Mouse (Mus musculus) left cerebral cortex, postnatal 4 days (tissue): ENCODE data around the gene Cry2. TPM values are rescaled to one million over a fixed set of nuclear protein-coding genes. Genes with fewer than 3 reads are reported as not detected.

Experiments used
- DNase-seq: peaks from one replicate; pipeline ENCODE4 v3.0.0-alpha.2; 2022
- intact Hi-C: fragments of 180-260 bp; cut with DNase I; formaldehyde crosslinking; loops from one replicate; pipeline ENCODE4 v1.15.1; 2025
- microRNA-seq: library from miRNA; unstranded; fragments of <30 nt; microRNA quantifications from one replicate; pipeline ENCODE4 v1.2.0, GENCODE M21; 2022
- total RNA-seq, 2 experiments: library from RNA; stranded (reverse); gene quantifications; 2 replicates each; pipeline ENCODE4 v1.2.3; 2021

The Cry2 gene
- total RNA-seq, 2 experiments from 2014 or later, result 74.6 to 75.8 TPM

GRCm38 (mm10) chr2:92373437-92373813 lies 60.4 kb downstream of the Cry2 start:
- DNase-seq, result no peak
- intact Hi-C loops, result no loop called here

DNA sequence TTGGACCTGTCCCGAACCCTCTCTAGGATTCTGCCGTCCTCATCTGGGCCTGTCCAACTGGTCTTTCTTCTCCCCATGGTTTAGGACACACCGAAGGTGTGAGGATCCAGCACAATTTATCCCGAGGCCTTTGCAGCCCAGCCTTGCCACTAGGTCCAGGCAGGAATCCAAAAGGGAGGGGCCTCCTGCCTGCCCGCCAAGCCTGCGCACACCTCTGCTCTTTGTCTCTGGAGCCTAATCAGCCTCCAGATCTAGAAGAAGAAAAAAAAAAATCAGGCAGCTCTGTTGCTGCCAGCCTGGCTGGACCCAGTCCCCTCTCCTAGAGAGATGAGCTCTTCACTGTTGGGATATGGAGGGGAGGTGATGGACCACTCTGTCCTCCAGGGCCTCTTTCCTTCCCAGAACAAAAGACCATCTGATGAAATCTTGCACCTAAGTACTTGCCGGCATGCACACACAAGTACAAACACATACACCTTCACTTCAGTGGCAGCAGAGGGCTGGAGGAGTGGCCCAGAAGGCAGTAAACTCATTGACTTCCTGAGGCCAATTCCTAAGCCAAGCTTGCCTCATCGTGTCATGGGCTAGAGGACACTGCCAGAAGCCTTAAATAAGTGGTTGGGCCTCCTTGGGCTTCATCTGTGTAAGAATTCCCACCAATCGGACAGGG lies 60.9 kb downstream of the Cry2 start:
- peak; percentile 67 for DNase-seq
- intact Hi-C loops, result no loop called here

- no peak for DNase-seq
- intact Hi-C loops, result no loop called here
Observed at GRCm38 (mm10) chr2:92371971-92372690, 61.7 kb downstream of the Cry2 start.

- DNase-seq, result peak; percentile 66
- intact Hi-C loops, result no loop called here
Observed at GRCm38 (mm10) chr2:92370821-92371805, 62.7 kb downstream of the Cry2 start.

DNA sequence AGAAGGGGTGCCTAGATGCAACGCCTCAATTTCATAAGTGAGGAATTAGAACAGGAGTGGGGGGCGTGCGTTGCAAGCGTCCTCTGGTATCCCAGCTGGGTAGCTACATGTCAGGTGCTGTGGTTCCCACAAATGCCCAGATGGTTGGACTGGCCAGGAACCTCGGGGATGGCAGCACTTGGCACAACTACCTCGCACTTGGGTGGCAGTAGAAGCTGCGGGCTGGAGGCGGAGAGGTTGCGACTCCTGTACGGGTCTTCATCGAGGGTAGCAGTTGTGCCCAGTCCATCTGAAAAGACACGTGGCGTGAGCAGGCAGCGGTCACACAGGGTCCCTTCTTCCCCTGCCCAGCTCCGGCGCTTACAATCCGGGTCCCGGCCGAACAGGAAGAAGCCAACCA lies 63.5 kb downstream of the Cry2 start:
- DNase-seq, result peak; percentile 37
- intact Hi-C loops, result no loop called here

DNA sequence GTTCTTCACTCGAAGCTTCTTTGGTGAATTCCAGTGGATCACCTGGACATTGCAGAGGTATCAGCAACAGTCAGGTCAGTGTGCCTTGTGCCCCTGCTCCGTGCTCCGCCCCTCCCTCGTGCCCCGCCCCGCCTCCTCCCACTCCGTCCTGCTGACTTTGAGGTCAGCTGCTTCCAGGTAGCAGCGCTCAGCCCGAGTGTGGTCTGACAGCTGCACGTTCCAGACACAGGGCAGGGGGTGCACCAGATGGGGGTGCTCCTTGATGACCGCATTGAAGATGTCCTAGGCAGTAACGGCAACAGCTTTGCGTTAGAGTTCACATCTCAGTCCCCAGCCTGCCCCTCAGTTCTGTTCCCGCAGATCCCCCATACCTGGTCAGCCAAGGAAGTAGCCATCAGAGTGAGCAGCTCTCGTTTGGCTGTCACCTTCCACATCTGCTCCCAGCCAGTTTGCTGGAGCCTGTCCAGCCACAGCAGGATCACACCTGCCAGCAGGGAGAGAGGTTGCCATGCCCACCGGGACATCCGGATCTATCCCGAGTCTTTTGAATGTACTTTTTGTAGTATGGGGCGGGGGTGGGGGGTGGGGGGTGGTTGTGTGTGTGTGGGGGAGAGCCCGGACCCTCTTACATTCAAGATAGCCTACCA lies 66.3 kb downstream of the Cry2 start:
- no peak for DNase-seq

DNA sequence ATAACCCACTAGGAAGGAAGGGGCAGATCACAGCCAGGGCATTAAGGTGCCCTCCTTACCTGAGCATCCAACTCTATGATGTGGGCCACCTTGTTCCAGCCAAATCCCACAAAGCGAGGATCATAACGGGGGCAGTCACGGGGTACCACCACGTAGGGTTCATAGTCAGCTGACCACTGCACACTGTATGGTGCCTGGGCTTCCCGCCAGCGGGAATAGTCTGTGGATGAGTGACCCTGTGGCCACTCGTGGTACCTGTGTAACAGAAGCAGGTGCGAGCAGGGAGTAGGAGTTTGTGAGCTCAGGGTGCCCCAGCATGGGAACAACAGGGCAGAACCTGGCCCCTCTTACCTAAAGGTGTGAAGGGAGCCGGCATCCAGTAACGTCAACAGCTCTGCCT lies 68.3 kb downstream of the Cry2 start:
- intact Hi-C loops, result no loop called here
- no peak for DNase-seq

More for the DNA sequence above, 66.3 kb downstream of the Cry2 start:
- intact Hi-C loops, result no loop called here

- no peak for DNase-seq
- intact Hi-C loops, result no loop called here
Observed at GRCm38 (mm10) chr2:92364086-92364485, 69.8 kb downstream of the Cry2 start.

DNA sequence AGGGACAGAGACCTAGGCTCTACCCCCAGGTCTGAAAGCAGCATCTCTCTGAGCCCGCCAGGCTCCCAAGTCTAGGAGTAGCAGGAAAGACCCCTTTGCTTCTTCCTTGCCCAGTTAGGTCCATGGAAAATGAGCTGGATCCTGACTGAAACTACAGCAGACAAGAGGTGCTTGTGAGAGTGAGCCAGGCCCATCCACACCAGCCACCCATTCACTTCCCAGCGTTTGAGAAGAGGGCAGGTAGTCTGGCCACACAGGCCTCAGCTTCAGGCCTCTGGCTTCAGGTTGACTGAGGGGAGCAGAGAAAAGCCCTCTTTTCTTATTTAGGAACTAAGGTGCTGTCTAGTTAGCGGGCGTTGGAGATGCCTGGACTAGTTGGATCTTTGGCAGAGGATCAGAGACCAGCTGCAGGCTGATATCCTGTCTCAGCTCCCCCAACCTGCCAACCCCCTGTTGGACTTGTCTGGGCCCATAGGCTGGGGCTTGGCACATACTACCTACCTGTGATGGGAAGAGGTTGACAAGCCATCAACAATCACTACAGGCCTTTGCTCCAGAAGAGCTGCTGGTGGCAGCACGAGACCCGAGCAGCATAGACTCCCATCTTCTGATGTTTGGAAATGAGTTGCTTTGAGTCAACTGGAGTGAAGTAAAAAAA lies 71.1 kb downstream of the Cry2 start:
- no peak for DNase-seq
- intact Hi-C loops, result no loop called here

GRCm38 (mm10) chr2:92361795-92362194 lies 72.0 kb downstream of the Cry2 start:
- intact Hi-C loops, result no loop called here
- no peak for DNase-seq

DNA sequence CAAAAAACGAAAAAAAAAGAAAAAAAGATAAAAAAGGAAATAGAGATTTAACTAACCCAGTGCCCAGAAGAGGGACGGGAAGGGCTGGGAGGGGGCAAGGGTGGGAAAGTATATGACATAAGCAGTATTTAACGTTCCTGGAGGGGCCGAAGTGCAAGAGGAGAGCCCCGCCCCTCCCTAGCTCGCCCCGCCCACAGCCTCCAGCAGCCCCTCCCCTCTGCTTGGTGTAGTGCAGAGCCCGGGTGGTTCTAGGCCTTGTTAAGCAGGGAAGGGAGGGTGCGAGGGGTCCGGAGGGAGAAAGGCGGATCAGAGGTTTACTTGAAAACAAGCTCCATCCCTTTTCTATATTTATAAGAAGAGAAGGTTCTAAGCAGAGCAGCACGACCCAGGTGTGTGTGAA lies 73.0 kb downstream of the Cry2 start:
- peak; percentile 45 for DNase-seq
- intact Hi-C loops, result no loop called here

DNA sequence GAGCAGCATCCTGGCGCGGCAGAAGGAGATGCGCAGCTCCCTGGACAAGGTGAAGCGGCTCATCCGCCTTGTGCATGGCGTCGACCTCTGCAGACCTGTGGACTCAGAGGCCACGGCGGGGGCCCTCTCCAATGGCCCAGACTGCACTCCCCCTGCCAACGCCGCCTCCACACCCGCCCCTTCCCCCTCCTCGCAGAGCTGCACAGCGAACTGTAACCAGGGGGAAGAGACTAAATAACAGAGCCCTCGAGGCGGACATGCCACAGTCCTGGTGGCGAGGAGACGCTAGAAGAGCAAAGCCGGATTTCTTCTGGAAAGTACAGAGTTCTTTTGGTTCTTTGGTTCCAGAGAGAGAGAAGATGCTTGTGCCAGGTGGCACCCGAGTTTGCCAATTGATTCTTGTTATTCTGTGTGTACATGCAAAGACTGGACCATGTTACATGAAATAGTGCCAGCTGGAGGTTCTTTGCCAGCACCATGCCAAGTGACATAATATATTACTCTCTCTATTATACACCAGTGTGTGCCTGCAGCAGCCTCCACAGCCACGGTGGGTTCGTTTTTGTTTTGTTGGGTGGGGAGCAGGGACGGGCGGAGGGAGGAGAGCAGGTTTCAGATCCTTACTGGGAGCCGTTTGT lies 73.5 kb downstream of the Cry2 start:
- peak; percentile 69 for DNase-seq
- intact Hi-C loops, result no loop called here

DNA sequence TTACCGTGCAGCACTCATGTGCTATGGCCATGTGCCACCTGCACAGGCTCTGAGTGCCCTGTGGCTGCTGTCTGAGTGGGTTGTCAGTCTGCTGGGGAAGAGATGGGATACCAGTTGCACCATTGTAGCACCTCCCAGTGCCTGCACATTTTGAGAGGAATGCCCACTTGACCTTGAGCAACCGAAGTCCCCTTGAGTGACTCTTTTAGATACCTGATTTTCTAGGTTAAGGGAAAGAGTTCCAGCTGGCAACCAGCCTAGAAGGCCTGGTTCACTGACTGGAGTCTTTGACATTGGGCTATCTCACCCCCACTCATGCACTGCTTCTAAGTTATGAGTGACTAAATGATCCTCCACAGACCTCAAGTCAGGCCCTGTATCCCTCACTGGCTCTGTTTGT lies 74.5 kb downstream of the Cry2 start:
- DNase-seq, result no peak
- intact Hi-C loops, result no loop called here

GRCm38 (mm10) chr2:92354224-92354623 lies 79.6 kb downstream of the Cry2 start:
- DNase-seq, result no peak

More at GRCm38 (mm10) chr2:92354224-92354623, 79.6 kb downstream of the Cry2 start:
- intact Hi-C loops, result no loop called here

Small RNA genes within 50 kb of the gene (microRNA-seq; reads per million reads assigned to microRNA genes)
- gene Mir7000, result 3.9 reads per million, percentile 8 among the genes with 10 or more reads in this experiment

Other genes starting within 250 kb of the Cry2 start
- 10 to 100 TPM; 34.0 to 34.5 TPM for gene Pex16, start 59.4 kb downstream of the Cry2 start, total RNA-seq
- under 1 TPM; 0.60 to 0.72 TPM for gene Large2, start 59.2 kb downstream of the Cry2 start, total RNA-seq
- gene 1700029I15Rik, start 51.5 kb downstream of the Cry2 start, total RNA-seq, result 1 to 10 TPM; 2.8 to 3.2 TPM
- gene Mapk8ip1, start 32.8 kb downstream of the Cry2 start, total RNA-seq, result 100 to 1,000 TPM; 306 to 339 TPM
- 10 to 100 TPM; 18.0 to 18.1 TPM for gene Slc35c1, start 26.5 kb upstream of the Cry2 start, total RNA-seq
- 10 to 100 TPM; 68.4 to 80.7 TPM for gene Chst1, start 165.7 kb upstream of the Cry2 start, total RNA-seq